Mouse (Mus musculus) spleen, postnatal 0 days (tissue): ENCODE results near the gene Gchfr. TPM values are rescaled to one million over a fixed set of nuclear protein-coding genes. Genes with fewer than 3 reads are reported as not detected.

Experiments used
- polyA plus RNA-seq: library from polyadenylated mRNA; unstranded; fragments of >200 nt; fragmentation: Nextera tagmentation; extraction: Ambion mirVana; gene quantifications from 2 replicates; pipeline ENCODE4 v1.2.1, GENCODE M21; 2015

The Gchfr gene
- polyA plus RNA-seq = 5.2 and 5.7 TPM in 2 replicates

GRCm38 (mm10) chr2:119166901-119167865 lies at the start of gene Gchfr:
TSS of gene Gchfr (plus strand) at chr2:119167773.

GRCm38 (mm10) chr2:119156681-119157572 lies 10.6 kb upstream of the Gchfr start, which contains the start of gene Rmdn3:
TSS of gene Rmdn3 (minus strand) at chr2:119157034.

DNA sequence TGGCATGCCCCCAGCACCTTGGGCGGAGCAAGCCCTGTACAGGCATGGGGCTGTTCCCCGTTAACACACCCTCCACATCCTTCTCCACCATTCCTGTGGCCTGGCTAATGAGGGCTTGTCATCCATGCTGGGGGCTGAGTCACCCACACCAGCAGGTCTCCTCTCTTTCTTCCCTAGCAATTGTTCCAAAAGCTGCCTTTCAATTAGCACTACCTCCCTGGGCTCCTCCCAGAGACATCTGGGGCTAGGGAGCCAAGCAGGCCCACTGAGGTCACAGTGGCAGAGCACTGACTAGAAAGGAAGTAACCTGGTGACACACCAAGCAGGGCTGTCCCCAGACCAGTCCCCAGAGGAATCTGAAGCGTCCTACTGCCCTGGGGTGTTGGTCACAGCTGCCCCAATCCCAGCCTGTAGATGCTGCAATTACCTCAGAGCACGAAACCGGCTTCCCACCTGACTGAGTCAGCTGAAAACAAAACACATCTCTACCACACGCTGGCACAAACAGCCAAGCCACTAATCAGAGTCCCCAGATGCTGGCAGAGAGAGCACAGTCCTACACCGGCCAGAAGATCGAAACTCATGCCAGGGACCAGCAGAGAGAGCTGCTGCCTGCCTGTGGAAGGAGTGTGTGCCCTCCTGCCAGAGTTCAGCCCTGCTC lies 6.5 kb downstream of the Gchfr start, which contains the start of gene Gm14137:
Gene Gm14137 (plus strand): TSS at position 519 of the 661 bp plus-strand sequence.

GRCm38 (mm10) chr2:119208344-119209175 lies 41.0 kb downstream of the Gchfr start, which contains the start of the genes Zfyve19 and Dnajc17:
TSS of gene Zfyve19 (plus strand) at chr2:119208617.
TSS of gene Dnajc17 (minus strand) at chr2:119208795.

Other genes with a start within 250 kb of the Gchfr start
- gene Chst14, start 241.3 kb upstream of the Gchfr start, polyA plus RNA-seq = 9.4 and 12.5 TPM in 2 replicates
- gene Ccdc32, start 138.4 kb upstream of the Gchfr start, polyA plus RNA-seq = 20.5 and 21.1 TPM in 2 replicates
- gene Rpusd2, start 133.0 kb upstream of the Gchfr start, polyA plus RNA-seq = 4.5 and 5.2 TPM in 2 replicates
- 91.5 and 108 TPM in 2 replicates for gene Knl1, start 120.7 kb upstream of the Gchfr start, polyA plus RNA-seq
- 33.4 and 40.9 TPM in 2 replicates for gene Rad51, start 55.0 kb upstream of the Gchfr start, polyA plus RNA-seq
- gene Rmdn3, start 10.7 kb upstream of the Gchfr start, polyA plus RNA-seq = 41.3 and 50.8 TPM in 2 replicates
- 0.15 and 0.20 TPM in 2 replicates for gene Gm14137, start 6.7 kb downstream of the Gchfr start, polyA plus RNA-seq
- gene Zfyve19, start 40.8 kb downstream of the Gchfr start, polyA plus RNA-seq = 21.1 and 21.7 TPM in 2 replicates
- 11.6 and 11.7 TPM in 2 replicates for gene Dnajc17, start 41.0 kb downstream of the Gchfr start, polyA plus RNA-seq
- gene Ppp1r14d, start 62.1 kb downstream of the Gchfr start, polyA plus RNA-seq = not detected in 2 replicates
- gene Spint1, start 69.6 kb downstream of the Gchfr start, polyA plus RNA-seq = 0.93 and 1.2 TPM in 2 replicates
- gene Rhov, start 103.5 kb downstream of the Gchfr start, polyA plus RNA-seq = 0.46 and 0.77 TPM in 2 replicates
- 7.1 and 8.1 TPM in 2 replicates for gene Vps18, start 121.0 kb downstream of the Gchfr start, polyA plus RNA-seq
- gene Dll4, start 158.0 kb downstream of the Gchfr start, polyA plus RNA-seq = 2.2 and 2.6 TPM in 2 replicates
- gene Chac1, start 183.5 kb downstream of the Gchfr start, polyA plus RNA-seq = 0.81 and 1.2 TPM in 2 replicates